Mouse (Mus musculus): ENCODE results near the gene Gpkow. TPM values are rescaled to one million over a fixed set of nuclear protein-coding genes. Genes with fewer than 3 reads are reported as not detected.
"Not testable (repeated sequence)": the region's sequence is repeated elsewhere in the genome, so short reads cannot be mapped to it uniquely, and the experiment has no call there.

The Gpkow gene
- polyA plus RNA-seq, 1 experiment = 4.0 TPM

- no peaks in the 10 kb centered on the region for H3K36me3 ChIP-seq (ENCODE audit: control insufficient read depth, insufficient read depth, low read length)
- peak within 1 kb of the TSS; percentile 82 for H3K4me3 ChIP-seq (ENCODE audit: control insufficient read depth, low read depth, low read length)
- 0 out of 2 replicates have a peak, but pooled peaks cover 2% of the 10 kb centered on the region for H3K4me1 ChIP-seq (ENCODE audit: control insufficient read depth, insufficient read depth, low read length)
- TF ChIP-seq POLR2A (IDR thresholded peaks at IDR 0.05; ENCODE audit: control insufficient read depth, low read depth, low read length) (no peak), CTCF (IDR thresholded peaks at IDR 0.05; ENCODE audit: control insufficient read depth, insufficient read depth, insufficient replicate concordance, low read depth, low read length) (no peak)
- no peak within 1 kb of the TSS for H3K27ac ChIP-seq (ENCODE audit: control insufficient read depth, insufficient read depth, low read depth, low read length)
- no peaks in the 10 kb centered on the region for H3K27me3 ChIP-seq (ENCODE audit: control insufficient read depth, insufficient read depth, low read length)
Observed at GRCm38 (mm10) chrX:7750432-7751116, 53.6 kb downstream of the Gpkow start, which contains the start of gene Ccdc120. Gene Ccdc120 (minus strand): TSS chrX:7750905.

GRCm38 (mm10) chrX:7753627-7754026 is 56.7 kb downstream of the Gpkow start:
- H3K4me1 ChIP-seq (ENCODE audit: control insufficient read depth, insufficient read depth, low read length); H3K27me3 ChIP-seq (ENCODE audit: control insufficient read depth, insufficient read depth, low read length); H3K27ac ChIP-seq (ENCODE audit: control insufficient read depth, insufficient read depth, low read depth, low read length); H3K4me3 ChIP-seq (ENCODE audit: control insufficient read depth, low read depth, low read length); H3K36me3 ChIP-seq (ENCODE audit: control insufficient read depth, insufficient read depth, low read length): not testable (repeated sequence)

Other genes starting within 250 kb of the Gpkow start
- 0.23 and 0.26 TPM in 2 replicates for gene Foxp3, start 123.5 kb upstream of the Gpkow start, polyA plus RNA-seq (2012; rRNA removed)
- gene Ppp1r3f, start 122.8 kb upstream of the Gpkow start, polyA plus RNA-seq (2012; rRNA removed) = 3.0 and 3.1 TPM in 2 replicates
- gene Ccdc22, start 91.6 kb upstream of the Gpkow start, polyA plus RNA-seq (2012; rRNA removed) = 1.4 and 1.8 TPM in 2 replicates
- 0.09 and 0.11 TPM in 2 replicates for gene Cacna1f, start 90.0 kb upstream of the Gpkow start, polyA plus RNA-seq (2012; rRNA removed)
- 0.28 and 0.33 TPM in 2 replicates for gene Syp, start 58.7 kb upstream of the Gpkow start, polyA plus RNA-seq (2012; rRNA removed)
- gene Prickle3, start 39.9 kb upstream of the Gpkow start, polyA plus RNA-seq (2012; rRNA removed) = 1.1 and 1.5 TPM in 2 replicates
- gene Plp2, start 25.7 kb upstream of the Gpkow start, polyA plus RNA-seq (2012; rRNA removed) = 6.2 and 12.9 TPM in 2 replicates
- 0.17 and 0.21 TPM in 2 replicates for gene Magix, start 15.9 kb upstream of the Gpkow start, polyA plus RNA-seq (2012; rRNA removed)
- gene Wdr45, start 17.2 kb downstream of the Gpkow start, polyA plus RNA-seq (2012; rRNA removed) = 8.0 and 9.4 TPM in 2 replicates
- 0.32 and 0.40 TPM in 2 replicates for gene Gm45208, start 25.1 kb downstream of the Gpkow start, polyA plus RNA-seq (2012; rRNA removed)
- gene Praf2, start 31.3 kb downstream of the Gpkow start, polyA plus RNA-seq (2012; rRNA removed) = 1.5 and 2.8 TPM in 2 replicates
- 1.8 and 3.2 TPM in 2 replicates for gene Ccdc120, start 53.8 kb downstream of the Gpkow start, polyA plus RNA-seq (2012; rRNA removed)
- gene Tfe3, start 65.4 kb downstream of the Gpkow start, polyA plus RNA-seq (2012; rRNA removed) = 11.9 and 14.2 TPM in 2 replicates
- gene Gripap1, start 92.6 kb downstream of the Gpkow start, polyA plus RNA-seq (2012; rRNA removed) = 11.3 and 11.9 TPM in 2 replicates
- 0.79 and 1.3 TPM in 2 replicates for gene Kcnd1, start 125.2 kb downstream of the Gpkow start, polyA plus RNA-seq (2012; rRNA removed)
- gene Otud5, start 144.2 kb downstream of the Gpkow start, polyA plus RNA-seq (2012; rRNA removed) = 7.0 and 8.2 TPM in 2 replicates
- gene Pim2, start 181.1 kb downstream of the Gpkow start, polyA plus RNA-seq (2012; rRNA removed) = 4.5 and 4.6 TPM in 2 replicates
- 19.8 and 22.3 TPM in 2 replicates for gene Slc35a2, start 186.9 kb downstream of the Gpkow start, polyA plus RNA-seq (2012; rRNA removed)
- 6.9 and 7.2 TPM in 2 replicates for gene Pqbp1, start 202.1 kb downstream of the Gpkow start, polyA plus RNA-seq (2012; rRNA removed)
- gene Timm17b, start 202.2 kb downstream of the Gpkow start, polyA plus RNA-seq (2012; rRNA removed) = 19.0 and 21.0 TPM in 2 replicates
- not detected in 2 replicates for gene Gm10491, start 210.7 kb downstream of the Gpkow start, polyA plus RNA-seq (2012; rRNA removed)
- gene Gm10490, start 212.4 kb downstream of the Gpkow start, polyA plus RNA-seq (2012; rRNA removed) = not detected in 2 replicates
- gene Pcsk1n, start 222.7 kb downstream of the Gpkow start, polyA plus RNA-seq (2012; rRNA removed) = 8.2 and 10.0 TPM in 2 replicates
- gene Eras, start 231.5 kb downstream of the Gpkow start, polyA plus RNA-seq (2012; rRNA removed) = 0.32 and 0.41 TPM in 2 replicates